Mouse (Mus musculus): ENCODE measurements at regions not wholly inside any gene's neighbourhood (a gene's known extent, or its start where the extent isn't known, plus 50 kb on each side); places are given as distances from the start of the nearest gene placed in this dataset.

GRCm38 (mm10) chr3:99459036-99459863 lies 219.1 kb downstream of the Tbx15 start:
- TF ChIP-seq CTCF (IDR thresholded peaks at IDR 0.05), result no peak
- no peak for TF ChIP-seq POLR2A (IDR thresholded peaks at IDR 0.05; ENCODE audit: insufficient read depth, low read depth, low read length)
